Mouse (Mus musculus) brain, embryonic 18.5 days (tissue): ENCODE measurements around the gene Gm20388.

Experiments
- DNase-seq: peaks from one replicate; pipeline ENCODE4 v3.0.0-alpha.2; 2012; ENCODE audit warnings: low read depth, low spot score

The Gm20388 gene

GRCm38 (mm10) chr8:120120951-120121350, 210.3 kb downstream of the Gm20388 start:
- no peak for DNase-seq

- DNase-seq, result no peak
Observed at GRCm38 (mm10) chr8:120124261-120124660, 213.6 kb downstream of the Gm20388 start.

- DNase-seq, result no peak
Observed at GRCm38 (mm10) chr8:120124836-120125389, 214.3 kb downstream of the Gm20388 start.

DNA sequence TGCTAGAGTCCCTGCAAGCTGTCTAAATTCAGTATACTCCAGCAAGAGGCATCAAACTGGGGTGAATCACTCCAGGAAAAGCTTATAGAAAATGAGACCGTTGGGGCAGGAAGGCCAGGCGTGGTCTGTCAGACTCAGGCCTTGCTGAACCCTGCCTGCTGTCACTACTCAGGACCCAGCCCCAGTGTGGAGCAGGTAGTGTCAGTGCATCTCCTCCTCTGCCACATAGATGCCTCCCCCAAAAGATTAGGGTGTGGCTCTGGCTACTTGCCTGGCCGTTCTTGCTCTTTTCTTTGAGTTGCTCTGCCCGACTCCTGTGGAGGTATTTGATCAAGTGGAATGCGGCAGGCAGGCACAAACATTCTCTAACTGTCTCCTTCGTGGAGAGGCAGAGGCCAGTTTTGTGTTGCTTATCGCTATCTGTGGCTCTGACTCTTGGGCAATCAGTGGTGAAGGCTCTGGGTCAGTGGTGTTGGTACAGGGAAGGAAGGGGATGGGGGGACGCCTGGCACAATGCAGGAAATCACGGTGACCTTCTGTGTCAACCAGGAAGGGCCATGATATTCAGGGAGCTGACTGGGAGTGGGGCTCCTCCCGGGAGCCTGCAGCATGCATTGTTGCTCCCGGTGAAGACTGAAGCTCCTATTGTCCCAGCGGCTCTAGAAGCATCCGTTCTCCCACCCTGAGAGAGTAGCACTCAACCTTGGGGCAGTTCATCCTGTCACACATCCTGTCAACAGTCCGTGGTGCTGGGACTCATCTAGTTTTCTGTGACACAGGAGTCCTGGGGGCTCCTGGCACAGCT, 215.9 kb downstream of the Gm20388 start:
- no peak for DNase-seq

DNA sequence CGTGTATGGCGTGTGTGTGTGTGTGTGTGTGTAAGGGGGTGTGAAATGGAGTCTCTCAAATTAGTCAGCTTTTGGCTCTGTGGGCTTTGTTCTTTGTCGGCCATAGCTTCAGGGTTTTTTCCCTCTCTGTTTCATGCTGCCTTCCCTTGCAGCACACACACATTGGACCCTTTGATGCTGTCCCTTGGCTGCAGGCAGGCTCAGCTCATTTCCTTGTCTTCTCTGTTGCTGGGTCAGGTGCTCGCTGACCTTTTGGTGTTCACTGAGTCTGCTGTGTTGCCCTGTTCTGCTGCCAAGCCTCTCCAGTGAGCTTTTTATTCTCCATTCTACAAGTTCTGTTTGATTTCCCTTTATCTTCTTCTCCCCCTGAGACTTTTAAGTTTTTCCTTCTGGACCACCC, 218.9 kb downstream of the Gm20388 start:
- DNase-seq, result no peak

- no peak for DNase-seq
Observed at GRCm38 (mm10) chr8:120131158-120131557, 220.5 kb downstream of the Gm20388 start.

- DNase-seq, result no peak
Observed at GRCm38 (mm10) chr8:120133169-120133568, 222.5 kb downstream of the Gm20388 start.

- DNase-seq, result no peak
Observed at GRCm38 (mm10) chr8:120135687-120136086, 225.0 kb downstream of the Gm20388 start.

DNA sequence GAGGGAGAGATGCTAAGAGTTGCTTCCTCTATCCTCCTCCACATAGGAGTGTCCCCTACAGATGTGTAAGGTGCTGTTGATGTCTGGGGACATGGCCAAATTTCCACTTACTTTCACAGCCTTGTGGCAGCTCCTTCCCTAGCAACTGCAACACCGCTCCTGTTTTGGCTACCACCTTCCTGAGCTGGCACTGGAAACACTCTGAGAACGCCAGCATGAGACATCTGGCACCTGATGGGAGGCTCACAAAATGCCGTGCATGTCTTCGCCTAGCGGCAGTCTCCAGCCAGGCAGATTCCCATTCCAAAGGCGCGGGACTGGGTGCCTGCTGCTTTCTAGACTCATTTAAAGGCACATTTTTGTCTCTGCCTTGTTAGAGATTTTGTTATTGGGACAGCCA, 226.0 kb downstream of the Gm20388 start:
- no peak for DNase-seq

DNA sequence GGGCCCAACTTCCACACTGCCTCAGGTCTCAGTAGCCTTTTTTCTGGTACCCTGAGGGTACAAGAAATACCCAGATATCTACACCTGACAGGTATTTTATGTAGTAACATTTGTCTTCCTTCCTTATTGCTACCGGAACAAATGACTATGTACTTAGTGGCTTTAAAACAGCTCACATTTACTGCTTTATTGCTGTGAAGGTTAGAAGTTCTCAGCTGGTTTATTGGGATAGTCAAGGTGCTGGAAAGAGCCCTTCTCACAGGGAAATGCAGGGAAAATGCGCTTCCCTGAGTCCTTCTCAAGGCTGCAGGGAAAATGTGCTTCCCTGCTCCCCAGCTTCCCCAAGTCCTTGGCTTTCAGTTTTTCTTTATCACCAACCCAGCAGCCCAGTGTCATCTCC, 228.3 kb downstream of the Gm20388 start:
- DNase-seq, result no peak

DNA sequence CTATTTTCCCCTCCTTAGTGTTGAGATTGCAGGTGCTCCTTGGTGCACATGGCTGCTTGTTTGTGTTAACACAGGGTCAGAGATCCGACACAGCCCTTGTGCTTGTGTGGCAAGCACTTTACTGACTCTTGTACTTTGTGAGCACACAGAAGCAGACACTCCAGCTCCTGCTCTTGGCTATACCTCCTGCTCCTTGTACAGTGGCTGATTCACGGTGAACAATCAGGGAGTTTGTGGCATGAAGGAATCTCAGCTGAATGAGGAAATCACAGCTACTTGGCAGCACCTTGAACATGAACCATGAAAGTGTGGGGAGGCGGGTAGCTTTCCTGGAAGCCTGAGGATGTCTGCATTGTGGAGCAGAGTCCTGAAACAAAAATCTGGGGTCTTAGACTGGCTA, 230.1 kb downstream of the Gm20388 start:
- DNase-seq, result no peak

- DNase-seq, result no peak
Observed at GRCm38 (mm10) chr8:120143911-120144651, 233.4 kb downstream of the Gm20388 start.

DNA sequence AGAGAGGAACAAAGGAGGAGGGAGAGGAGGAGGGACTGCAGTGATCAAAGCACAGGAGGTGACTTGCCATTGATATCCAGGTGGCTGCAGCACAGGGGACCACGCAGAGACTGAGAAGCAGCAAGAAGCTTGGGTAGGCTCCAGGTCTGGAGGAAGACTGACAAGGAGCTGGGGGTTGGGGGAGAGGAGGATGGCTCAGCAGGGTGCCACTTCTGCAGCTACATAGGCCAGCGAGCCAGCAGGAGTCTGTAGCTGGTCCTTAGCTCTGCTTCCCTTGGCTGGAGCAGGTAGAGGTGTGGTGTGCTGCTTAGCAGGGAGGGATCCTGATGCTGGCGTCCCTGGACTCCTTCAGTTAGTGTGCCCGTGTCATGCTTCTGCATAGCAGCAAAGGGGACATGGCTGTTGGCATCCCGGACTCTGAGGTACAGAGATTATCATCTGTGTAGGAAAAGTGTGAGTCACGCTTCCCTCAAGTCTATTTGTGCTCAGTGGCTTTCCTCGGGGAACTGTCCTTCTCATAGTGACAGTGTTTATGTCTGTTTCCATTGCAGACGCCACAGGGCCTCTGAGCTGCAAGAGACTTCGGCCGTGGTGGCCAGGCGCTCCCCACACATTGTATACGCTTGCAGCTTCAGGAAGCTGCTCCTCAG, 234.1 kb downstream of the Gm20388 start:
- no peak for DNase-seq

DNA sequence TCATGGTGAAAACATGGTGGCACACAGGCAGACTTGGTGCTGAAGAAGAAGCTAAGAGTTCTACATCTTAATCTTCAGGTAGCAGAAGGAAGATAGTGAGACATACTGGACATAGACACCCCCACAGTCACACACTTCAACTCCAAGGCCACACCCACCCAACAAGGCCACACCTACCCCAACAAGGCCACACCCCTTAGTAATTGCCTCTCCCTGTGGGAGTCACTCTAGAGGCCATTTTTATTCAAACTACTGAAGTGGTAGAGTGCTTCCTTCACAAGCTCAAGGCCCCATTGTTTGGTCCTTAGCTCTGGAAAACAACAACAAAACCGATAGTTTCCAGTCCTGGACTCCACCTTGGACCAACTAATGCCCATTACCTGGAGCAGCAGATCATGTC, 235.4 kb downstream of the Gm20388 start:
- DNase-seq, result no peak

DNA sequence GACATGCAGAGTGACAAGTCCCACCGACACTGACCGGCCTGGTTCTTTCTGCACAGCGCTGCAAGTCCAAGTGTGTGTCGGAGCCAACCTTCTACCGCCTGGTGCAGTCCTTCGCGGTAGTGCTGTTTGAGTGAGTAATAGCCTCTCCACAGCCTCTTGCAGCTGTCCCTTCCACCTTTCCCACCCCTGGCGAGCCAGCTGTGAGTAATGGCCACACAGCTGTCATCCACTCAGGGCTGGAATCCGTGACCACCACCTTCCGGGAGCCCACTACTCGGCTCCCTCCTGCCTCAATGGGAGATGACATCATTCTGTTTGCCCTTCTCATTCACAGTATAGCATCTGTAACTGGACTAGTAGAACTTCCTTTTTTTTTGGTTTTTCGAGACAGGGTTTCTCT, 239.4 kb downstream of the Gm20388 start:
- DNase-seq, result no peak

DNA sequence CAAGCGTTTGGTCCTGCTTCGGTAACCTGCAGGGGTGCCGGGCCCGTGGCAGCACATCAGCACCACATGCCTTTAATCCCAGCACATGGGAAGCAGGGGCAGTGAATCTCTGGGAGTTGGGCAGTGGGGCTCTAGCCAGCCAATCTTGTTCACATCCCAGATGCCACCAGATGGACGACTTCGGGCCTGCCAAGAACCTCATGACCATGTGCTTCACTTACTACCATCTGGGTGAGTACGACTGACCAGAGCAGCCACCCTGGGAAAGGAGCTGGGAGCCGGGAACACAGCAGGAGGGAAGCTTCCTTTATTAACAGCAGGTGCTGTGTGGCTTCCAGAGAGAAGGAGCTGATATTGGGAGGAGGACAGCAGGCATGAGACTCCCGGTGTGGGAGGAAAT, 240.5 kb downstream of the Gm20388 start:
- DNase-seq, result no peak

GRCm38 (mm10) chr8:120152636-120153035, 242.0 kb downstream of the Gm20388 start:
- DNase-seq, result no peak

DNA sequence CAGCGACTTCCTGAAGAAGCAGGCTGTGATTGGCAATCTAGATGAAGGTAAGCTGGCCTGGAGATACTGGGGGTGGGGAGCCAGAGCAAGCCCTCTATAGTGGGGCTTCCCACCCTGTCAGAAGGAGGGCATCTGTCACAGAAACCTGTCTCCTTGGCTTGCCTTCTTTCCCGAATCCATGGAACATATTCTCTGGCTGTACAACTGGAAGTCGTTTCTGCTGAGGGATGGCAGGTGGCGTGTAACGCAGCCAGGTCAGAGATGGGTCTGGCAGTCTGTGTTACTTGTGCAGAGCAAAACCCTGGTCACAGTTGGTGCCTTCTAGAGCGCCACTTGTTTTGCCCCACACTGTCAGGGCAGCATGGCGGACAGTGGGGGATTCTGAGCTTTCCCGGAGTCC, 249.7 kb downstream of the Gm20388 start:
- DNase-seq, result no peak

GRCm38 (mm10) chr8:120161658-120162403, 251.2 kb downstream of the Gm20388 start:
- no peak for DNase-seq

GRCm38 (mm10) chr8:120162404-120162752, 251.7 kb downstream of the Gm20388 start:
- no peak for DNase-seq

GRCm38 (mm10) chr8:120163376-120163775, 252.7 kb downstream of the Gm20388 start:
- DNase-seq, result no peak

DNA sequence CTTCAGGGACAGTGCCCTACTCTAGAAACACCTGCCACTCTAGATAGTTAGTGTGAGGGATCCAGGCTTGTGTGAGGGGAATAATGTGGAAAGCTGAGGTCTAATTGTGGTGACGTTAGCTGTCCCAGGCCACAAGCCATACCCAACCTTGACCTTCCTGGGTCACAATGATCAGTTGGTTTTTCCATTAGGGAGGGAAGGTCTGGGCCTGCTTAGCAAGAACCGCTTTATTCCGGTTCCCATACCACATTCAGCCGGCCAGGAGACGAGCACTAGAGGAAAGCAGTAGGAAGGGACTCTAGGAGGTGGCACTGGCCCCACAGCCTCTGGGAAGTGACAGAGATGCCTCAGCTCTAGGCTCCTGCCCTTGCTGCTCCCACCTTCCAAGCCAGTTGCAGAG, 253.4 kb downstream of the Gm20388 start:
- no peak for DNase-seq
